Mouse (Mus musculus): Measurements from ENCODE around the gene 1700067K01Rik. TPM values are rescaled to one million over a fixed set of nuclear protein-coding genes. Genes with fewer than 3 reads are reported as not detected.
A peak's percentile ranks its signal among the peaks of the same experiment; 100 is the strongest.
"Not testable (repeated sequence)": the region's sequence is repeated elsewhere in the genome, so short reads cannot be mapped to it uniquely, and the experiment has no call there.

Gene 1700067K01Rik
- polyA plus RNA-seq, 1 experiment from 2014 or later, result 0.93 TPM

GRCm38 (mm10) chr8:84003612-84004246 is 2.4 kb downstream of the 1700067K01Rik start:
- WGBS, result 67% methylated on average over 6 of the region's 6 CpGs
- Histone ChIP-seq H3K27ac (peak overlapping the region; percentile 85; the same call in 1 of the 2 replicates), H3K4me1 (peaks cover 44% of the 10 kb centered on the region), H3K9me3 (no peaks in the 10 kb centered on the region), H3K27me3 (0 out of 2 replicates have a peak, but pooled peaks cover 2% of the 10 kb centered on the region), H3K4me2 (peak overlapping the region; percentile 84), H3K9ac (0 out of 2 replicates have a peak overlapping the region, but pooled peaks have one; percentile 51), H3K36me3 (peaks cover 25% of the 10 kb centered on the region), H3K4me3 (peak overlapping the region; percentile 53; the same call in 1 of the 2 replicates)
- ATAC-seq (ENCODE audit: borderline replicate concordance, extremely low read depth, low FRiP score, low TSS enrichment), result no peak

GRCm38 (mm10) chr8:84004533-84005201 is 3.4 kb downstream of the 1700067K01Rik start:
- WGBS, result 1% methylated on average over 30 of the region's 30 CpGs
- peak overlapping the region; percentile 51 for H3K9ac ChIP-seq
- H3K27me3 ChIP-seq, result 0 out of 2 replicates have a peak, but pooled peaks cover 3% of the 10 kb centered on the region
- H3K36me3 ChIP-seq, result peaks cover 20% of the 10 kb centered on the region
- H3K9me3 ChIP-seq, result no peaks in the 10 kb centered on the region
- peaks cover 37% of the 10 kb centered on the region for H3K4me1 ChIP-seq
- peak; percentile 85; the same call in 1 of the 2 replicates for ATAC-seq (ENCODE audit: borderline replicate concordance, extremely low read depth, low FRiP score, low TSS enrichment)
- peak overlapping the region; percentile 84 for H3K4me2 ChIP-seq
- H3K27ac ChIP-seq, result peak overlapping the region; percentile 85
- peak overlapping the region; percentile 53 for H3K4me3 ChIP-seq

- not testable (repeated sequence) for ATAC-seq (ENCODE audit: borderline replicate concordance, extremely low read depth, low FRiP score, low TSS enrichment)
- 89% methylated on average over 7 of the region's 7 CpGs for WGBS
Measured at GRCm38 (mm10) chr8:84005502-84005901, 4.2 kb downstream of the 1700067K01Rik start.

DNA sequence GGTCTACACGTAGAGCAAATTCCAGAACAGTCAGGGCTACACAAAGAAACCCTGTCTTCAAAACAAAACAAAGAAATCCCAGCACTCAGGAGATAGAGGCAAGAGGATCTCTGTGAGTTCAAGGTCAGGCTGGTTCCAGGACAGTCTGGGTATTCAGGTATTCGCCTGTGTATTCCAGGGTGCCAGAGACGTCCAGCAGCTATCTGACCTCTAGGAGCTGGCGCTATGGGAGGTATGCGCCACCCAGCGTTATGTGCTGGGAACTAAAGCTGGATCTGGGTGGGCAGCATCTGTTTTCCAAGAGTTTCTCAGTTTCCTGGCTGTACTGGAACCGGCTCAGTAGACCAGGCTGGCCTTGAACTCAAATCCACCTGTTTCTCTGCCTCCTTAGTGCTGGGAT is 7.1 kb downstream of the 1700067K01Rik start:
- no peak for ATAC-seq (ENCODE audit: borderline replicate concordance, extremely low read depth, low FRiP score, low TSS enrichment)
- no peak overlapping the region for H3K27ac ChIP-seq
- no peak overlapping the region for H3K4me2 ChIP-seq
- no peaks in the 10 kb centered on the region for H3K36me3 ChIP-seq
- no peak overlapping the region for H3K4me3 ChIP-seq
- WGBS, result 21% methylated on average over 7 of the region's 7 CpGs
- no peak overlapping the region for H3K9ac ChIP-seq
- H3K4me1 ChIP-seq, result peaks cover 46% of the 10 kb centered on the region
- no peaks in the 10 kb centered on the region for H3K9me3 ChIP-seq
- peaks cover 37% of the 10 kb centered on the region for H3K27me3 ChIP-seq

More at GRCm38 (mm10) chr8:84005502-84005901, 4.2 kb downstream of the 1700067K01Rik start:
- not testable (repeated sequence) for H3K4me3 ChIP-seq, H3K27me3 ChIP-seq, H3K9ac ChIP-seq, H3K9me3 ChIP-seq
- Histone ChIP-seq H3K4me1 (peaks cover 36% of the 10 kb centered on the region), H3K4me2 (peak overlapping the region; percentile 84; the same call in 1 of the 2 replicates), H3K27ac (peak overlapping the region; percentile 85; the same call in 1 of the 2 replicates), H3K36me3 (peaks cover 12% of the 10 kb centered on the region)

DNA sequence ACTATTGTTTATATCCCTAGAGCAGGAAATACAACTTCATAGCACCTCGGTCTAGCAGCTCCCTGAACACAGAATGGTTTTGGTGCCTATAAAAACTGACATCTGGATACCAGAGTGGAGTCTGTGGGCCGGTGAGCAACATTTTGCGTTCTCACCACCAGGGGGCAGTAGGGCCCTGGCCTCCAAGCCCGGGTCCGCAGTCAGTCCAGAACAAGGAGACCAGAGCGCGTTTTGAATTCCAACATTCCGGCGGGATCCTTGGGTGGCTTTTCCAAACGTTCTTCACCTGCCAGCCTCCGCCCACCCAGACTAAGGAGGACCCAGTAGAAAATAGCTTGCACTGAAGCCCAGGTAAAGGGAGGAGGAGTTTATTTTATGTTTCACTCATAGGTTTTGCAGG is 8.6 kb downstream of the 1700067K01Rik start:
- H3K4me2 ChIP-seq, result peak overlapping the region; percentile 99
- H3K9ac ChIP-seq, result no peak overlapping the region
- H3K4me3 ChIP-seq, result peak overlapping the region; percentile 51; the same call in 1 of the 2 replicates
- peaks cover 45% of the 10 kb centered on the region for H3K27me3 ChIP-seq
- H3K36me3 ChIP-seq, result no peaks in the 10 kb centered on the region
- H3K27ac ChIP-seq, result no peak overlapping the region
- H3K9me3 ChIP-seq, result no peaks in the 10 kb centered on the region
- under 1% methylated on average over 11 of the region's 11 CpGs for WGBS
- ATAC-seq (ENCODE audit: borderline replicate concordance, extremely low read depth, low FRiP score, low TSS enrichment), result 0 out of 2 replicates have a peak, but pooled peaks have one; percentile 5
- peaks cover 35% of the 10 kb centered on the region for H3K4me1 ChIP-seq

- Histone ChIP-seq H3K9me3 (no peaks in the 10 kb centered on the region), H3K4me3 (peak overlapping the region; percentile 51), H3K27me3 (peaks cover 45% of the 10 kb centered on the region), H3K9ac (peak overlapping the region; percentile 48), H3K36me3 (no peaks in the 10 kb centered on the region), H3K4me1 (peaks cover 31% of the 10 kb centered on the region), H3K4me2 (peak overlapping the region; percentile 99), H3K27ac (no peak overlapping the region)
- 1% methylated on average over 74 of the region's 83 CpGs for WGBS
- ATAC-seq (ENCODE audit: borderline replicate concordance, extremely low read depth, low FRiP score, low TSS enrichment), result peak; percentile 25; the same call in 1 of the 2 replicates
Measured at GRCm38 (mm10) chr8:84010625-84011611, 9.6 kb downstream of the 1700067K01Rik start.

- Histone ChIP-seq H3K4me3 (peak within 1 kb of the TSS; percentile 51), H3K27me3 (peaks cover 45% of the 10 kb centered on the region), H3K36me3 (no peaks in the 10 kb centered on the region), H3K9ac (peak within 1 kb of the TSS; percentile 48), H3K4me1 (peaks cover 31% of the 10 kb centered on the region), H3K27ac (no peak within 1 kb of the TSS), H3K9me3 (no peaks in the 10 kb centered on the region), H3K4me2 (peak within 1 kb of the TSS; percentile 99)
- 2% methylated on average over 45 of the region's 45 CpGs for WGBS
- peak; percentile 52; the same call in 1 of the 2 replicates for ATAC-seq (ENCODE audit: borderline replicate concordance, extremely low read depth, low FRiP score, low TSS enrichment)
Measured at GRCm38 (mm10) chr8:84011705-84012498, 10.6 kb downstream of the 1700067K01Rik start, which contains the start of gene 2210011C24Rik. Gene 2210011C24Rik (minus strand): TSS chr8:84012171.

GRCm38 (mm10) chr8:84012499-84013165 is 11.3 kb downstream of the 1700067K01Rik start:
- no peak overlapping the region for H3K9ac ChIP-seq
- no peaks in the 10 kb centered on the region for H3K9me3 ChIP-seq
- 9% methylated on average over 35 of the region's 35 CpGs for WGBS
- no peak overlapping the region for H3K27ac ChIP-seq
- peaks cover 31% of the 10 kb centered on the region for H3K4me1 ChIP-seq
- no peaks in the 10 kb centered on the region for H3K36me3 ChIP-seq
- H3K4me2 ChIP-seq, result peak overlapping the region; percentile 99
- ATAC-seq (ENCODE audit: borderline replicate concordance, extremely low read depth, low FRiP score, low TSS enrichment), result no peak
- H3K4me3 ChIP-seq, result peak overlapping the region; percentile 51
- peaks cover 45% of the 10 kb centered on the region for H3K27me3 ChIP-seq

DNA sequence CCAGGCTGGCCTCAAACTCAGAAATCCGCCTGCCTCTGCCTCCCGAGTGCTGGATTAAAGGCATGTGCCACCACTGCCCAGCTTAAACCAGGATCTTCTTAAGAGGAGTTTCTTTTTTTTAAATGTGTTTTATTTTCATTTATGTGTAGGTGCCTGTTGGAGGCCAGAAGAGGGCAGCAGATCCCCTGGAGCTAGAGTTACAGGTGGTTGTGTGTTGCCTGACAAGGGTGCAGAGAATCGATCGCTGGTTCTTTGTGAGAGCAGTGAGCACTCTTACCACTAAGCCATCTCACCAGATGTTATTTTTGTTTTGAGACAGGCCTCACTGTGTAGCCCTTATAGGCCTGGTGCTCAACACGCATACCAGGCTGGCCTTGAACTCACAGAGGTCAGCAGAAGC is 14.5 kb downstream of the 1700067K01Rik start:
- Histone ChIP-seq H3K4me1 (peaks cover 27% of the 10 kb centered on the region), H3K27ac (no peak overlapping the region), H3K4me2 (no peak overlapping the region), H3K36me3 (no peaks in the 10 kb centered on the region), H3K9me3 (no peaks in the 10 kb centered on the region), H3K9ac (no peak overlapping the region), H3K4me3 (no peak overlapping the region), H3K27me3 (peaks cover 44% of the 10 kb centered on the region)
- ATAC-seq (ENCODE audit: borderline replicate concordance, extremely low read depth, low FRiP score, low TSS enrichment), result no peak
- 92% methylated on average over 5 of the region's 5 CpGs for WGBS

DNA sequence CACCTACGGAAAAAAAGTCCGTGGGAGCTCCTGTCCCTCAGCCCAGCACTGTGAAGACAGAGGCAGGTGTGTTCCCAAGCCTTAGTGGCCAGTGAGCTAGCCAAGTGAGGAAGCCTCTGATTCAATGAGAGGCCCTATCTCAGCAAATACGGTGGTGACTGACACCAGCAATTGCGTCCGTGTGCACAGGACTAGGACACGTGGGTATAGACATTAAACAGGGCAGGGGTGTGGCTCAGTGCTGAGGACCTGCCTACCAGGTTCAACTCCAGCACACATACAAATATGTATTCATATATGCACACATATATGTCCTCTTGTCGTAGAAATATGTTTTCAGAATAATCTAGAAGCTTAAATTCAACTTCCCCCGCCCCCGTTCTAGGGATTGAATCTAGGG is 18.4 kb downstream of the 1700067K01Rik start:
- 71% methylated on average over 9 of the region's 9 CpGs for WGBS
- ATAC-seq (ENCODE audit: borderline replicate concordance, extremely low read depth, low FRiP score, low TSS enrichment), result no peak

More for the DNA sequence above, 18.4 kb downstream of the 1700067K01Rik start:
- Histone ChIP-seq H3K27me3 (peaks cover 25% of the 10 kb centered on the region; the same call in 1 of the 2 replicates), H3K27ac (no peak overlapping the region), H3K4me2 (no peak overlapping the region), H3K9ac (no peak overlapping the region), H3K9me3 (no peaks in the 10 kb centered on the region), H3K4me1 (peaks cover 41% of the 10 kb centered on the region), H3K4me3 (no peak overlapping the region), H3K36me3 (no peaks in the 10 kb centered on the region)
